Mouse (Mus musculus) mature B cell (primary cell): ENCODE measurements around the gene Mgat3.

ENCODE experiments used
- in situ Hi-C: fragments of 300-500 bp; cut with MboI; formaldehyde crosslinking; loops from 2 replicates; pipeline ENCODE4 v1.14.3; 2019

The Mgat3 gene

DNA sequence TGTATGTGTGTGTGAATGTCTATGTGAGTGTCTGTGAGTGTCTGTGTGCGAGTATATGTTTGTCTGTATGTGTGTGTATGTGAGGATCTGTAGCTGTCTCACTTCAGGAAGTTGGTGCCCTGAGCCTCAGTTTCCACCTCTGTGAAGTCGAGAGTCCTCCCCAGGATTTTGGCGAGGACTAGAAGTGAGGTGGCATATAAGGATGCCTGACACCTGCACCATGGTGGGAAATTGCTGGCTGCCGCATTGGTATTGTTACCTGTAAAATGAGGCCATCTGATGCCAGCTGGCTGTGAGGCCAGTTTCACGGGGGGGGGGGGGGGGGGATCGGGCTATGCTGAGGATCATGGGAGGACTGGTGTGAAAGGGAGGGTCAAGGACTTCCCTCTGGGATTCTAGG is 2.2 kb downstream of the Mgat3 start:
- in situ Hi-C loops: no loop called here

DNA sequence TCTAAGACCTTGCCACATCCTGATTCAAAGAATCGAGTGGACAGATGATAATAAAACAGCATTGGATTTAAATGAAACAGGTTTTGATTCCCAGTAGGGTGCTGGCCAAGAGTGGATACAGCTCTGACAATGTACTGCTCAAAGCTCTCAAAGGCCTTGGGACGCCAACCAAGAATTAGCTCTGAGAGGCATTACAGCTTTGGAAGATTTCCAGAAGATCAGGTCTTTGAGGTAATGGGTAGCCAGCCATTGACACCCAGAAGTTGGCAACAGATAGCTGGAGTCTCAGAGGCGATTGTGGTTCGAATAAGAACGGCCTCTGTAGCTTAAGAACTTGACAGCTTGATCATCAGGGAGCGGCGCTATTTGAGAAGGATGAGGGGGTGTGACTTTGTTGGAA is 8.0 kb downstream of the Mgat3 start:
- in situ Hi-C loops: no loop called here

DNA sequence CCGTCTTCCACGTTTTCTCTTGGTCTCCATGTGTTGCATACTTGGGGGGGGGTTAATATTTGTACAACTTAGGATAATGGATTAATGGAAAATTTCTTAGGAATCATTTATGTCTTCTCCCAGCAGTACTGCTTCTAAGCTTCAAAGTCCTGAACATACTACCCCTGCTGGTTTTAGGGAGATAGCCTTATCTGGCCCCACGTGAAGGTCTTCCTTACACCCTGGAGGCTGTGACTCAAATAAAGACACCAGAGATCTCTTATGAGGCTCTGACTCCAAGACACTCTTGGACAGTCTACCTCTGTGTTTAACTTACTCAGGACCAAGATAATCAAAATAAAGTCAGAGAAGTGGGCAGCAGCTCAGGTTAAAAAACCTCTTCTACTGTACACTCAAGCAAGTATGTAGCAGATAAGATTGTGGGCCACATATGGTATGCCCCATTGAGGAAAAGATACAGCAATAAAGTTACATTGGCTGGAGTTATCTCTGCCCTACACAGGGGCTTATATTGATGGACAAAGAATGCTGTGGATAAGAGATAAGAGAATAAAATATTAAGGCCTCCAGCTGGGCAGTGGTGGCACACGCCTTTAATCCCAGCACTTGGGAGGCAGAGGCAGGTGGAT is 8.7 kb downstream of the Mgat3 start:
- in situ Hi-C loops: no loop called here

DNA sequence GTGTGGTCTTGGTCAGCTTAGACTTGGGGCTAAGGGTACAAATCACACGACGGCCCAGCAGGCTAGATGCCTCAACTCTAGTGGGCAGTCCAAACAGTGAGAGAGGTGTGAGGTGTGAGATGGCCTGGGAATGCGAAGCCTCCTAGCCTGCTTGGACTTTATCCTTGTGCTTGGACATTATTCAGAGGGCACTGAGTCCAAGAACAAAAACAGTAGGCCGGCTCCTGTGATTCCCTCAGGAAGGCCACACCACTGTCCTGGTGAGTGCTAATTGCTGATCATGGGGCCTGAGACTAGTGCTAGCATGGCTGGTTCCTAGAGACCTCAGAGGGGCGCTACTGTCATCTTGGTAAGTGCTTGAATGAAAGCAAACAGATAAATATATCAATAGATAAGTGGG is 15.4 kb downstream of the Mgat3 start:
- in situ Hi-C loops: no loop called here

DNA sequence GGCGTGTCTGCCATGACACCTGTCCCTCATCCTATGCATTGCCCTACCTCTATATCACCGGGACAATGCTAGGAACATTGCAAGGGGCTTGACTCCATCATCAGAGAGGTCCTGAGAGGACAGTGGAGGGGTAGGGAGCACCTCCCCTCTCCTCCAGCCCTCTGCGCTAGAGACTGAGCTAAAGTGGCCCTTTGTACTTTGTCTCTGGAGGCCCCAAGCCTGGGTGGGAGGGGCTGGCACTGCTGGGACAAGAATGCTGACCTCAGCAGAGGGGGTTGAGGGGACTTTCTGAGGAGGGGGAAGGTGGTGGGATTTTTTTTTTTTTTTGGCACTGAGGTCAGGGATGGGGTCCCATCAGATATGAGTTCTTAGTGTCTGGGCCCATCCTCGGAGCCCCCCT is 16.6 kb downstream of the Mgat3 start:
- in situ Hi-C loops: no loop called here

DNA sequence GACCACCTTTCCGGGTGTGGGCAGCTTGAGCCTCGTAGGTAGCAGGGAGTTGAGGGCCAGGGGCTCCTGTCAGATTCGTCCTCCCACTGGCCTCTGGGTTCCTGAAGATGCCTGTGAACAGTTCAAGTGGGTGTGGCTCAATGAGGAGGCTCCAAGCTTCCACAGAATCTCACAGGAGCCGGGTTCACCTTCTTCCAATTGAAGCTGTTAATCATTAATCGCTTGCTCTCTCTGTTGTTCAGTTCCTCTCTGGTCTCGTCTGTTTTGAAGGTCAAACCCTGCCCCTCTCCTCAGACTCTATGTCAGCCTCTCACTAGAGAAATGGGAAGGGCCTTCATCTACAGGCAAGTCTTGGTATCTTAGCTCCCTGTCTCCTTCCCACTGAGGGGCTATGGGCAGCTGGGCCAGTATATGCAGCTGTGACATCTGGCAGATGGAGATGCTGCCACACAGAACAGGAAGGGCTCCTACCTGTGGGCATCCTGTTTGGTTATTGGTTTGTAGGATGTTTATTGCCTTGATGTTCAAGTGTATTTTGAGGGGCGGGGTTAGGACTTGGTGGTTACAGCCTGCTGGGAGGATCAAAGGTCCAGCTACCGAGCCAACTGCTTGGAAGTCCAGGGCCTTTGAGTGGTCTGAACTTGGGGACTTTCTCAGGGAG is 18.2 kb downstream of the Mgat3 start:
- in situ Hi-C loops: no loop called here

DNA sequence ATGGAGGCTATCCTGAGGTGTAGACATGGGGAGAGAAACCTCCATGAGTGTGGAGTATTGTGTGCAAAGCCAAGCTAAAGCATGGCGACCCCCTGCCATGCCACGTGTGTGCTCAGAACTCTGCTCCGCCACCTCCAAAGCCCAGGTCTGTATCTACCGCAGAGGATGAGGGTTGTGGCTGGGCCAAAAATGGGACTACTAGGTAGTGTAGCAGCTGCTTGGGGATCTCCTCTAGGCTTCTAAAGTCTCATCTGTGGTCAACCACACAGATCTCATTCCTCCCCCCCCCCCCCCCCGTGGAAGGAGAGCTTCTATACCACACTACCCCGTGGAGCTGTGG is 18.7 kb downstream of the Mgat3 start:
- in situ Hi-C loops: no loop called here

DNA sequence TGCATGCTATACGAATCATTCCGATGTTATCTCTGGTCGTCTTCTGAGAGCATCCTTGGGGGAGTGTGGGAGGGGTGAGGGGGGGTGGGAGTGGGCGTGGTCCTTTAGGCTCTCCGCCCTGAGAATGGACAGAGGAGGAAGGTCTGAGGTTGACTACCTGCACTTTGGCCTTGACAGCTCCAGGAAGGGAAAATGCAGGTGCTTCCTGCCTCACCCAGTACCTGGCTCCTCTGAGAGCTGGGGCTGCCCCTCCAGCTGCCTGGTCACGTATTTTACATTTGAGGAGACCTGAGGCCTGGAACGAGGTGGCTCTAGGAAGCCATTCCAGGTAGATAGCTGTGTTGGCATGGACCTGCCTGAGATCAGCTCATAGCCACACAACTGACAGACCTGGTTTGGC is 19.3 kb downstream of the Mgat3 start:
- in situ Hi-C loops: no loop called here

DNA sequence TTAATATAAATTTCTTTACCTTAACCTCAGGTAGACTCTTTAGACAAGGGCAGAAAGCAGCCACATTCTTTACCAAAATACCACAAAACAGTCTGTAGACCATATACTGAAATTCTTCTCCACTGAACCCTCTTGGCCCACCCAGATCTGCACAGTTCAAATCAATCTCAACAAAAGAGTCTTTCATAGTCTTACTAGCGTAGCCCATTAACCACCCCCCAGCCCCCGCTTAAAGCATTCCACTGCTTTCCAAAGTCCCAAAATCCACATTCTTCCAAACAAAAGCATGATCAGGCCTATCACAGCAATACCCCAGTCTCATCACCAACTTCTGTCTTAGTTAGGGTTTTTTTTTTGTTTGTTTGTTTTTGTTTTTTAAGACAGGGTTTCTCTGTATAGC is 26.0 kb downstream of the Mgat3 start:
- in situ Hi-C loops: no loop called here

DNA sequence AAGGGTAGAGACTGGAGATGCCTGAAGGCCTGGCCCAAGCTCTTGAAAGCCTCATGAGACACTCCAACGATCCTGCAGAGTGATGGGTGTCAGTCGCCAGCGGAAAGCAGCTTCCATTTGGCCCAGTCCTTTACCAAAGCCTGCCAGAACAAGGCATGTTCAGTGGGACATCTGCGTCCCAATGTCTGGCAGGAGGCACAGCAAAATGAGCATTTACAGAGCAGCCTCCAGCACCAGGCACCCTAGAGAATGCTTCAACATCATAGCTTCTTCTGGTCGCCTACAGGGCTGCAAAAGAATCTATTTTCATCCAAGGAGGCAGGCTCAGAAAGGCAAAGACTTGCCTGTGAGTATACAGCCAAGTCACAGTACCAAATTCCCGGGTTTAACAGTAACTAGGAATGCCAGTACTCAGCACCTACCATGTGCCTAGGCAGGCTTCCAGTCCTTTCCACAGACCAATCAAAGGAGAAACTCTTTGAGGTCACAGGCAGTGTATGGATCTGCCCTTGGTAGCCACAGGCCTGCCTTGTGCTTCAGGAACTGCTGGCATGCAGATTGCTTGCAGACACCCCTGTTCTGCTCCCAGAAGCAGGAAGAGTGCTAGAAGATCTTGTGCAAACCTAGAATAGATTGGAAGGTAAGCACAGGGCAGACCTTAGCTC is 28.7 kb downstream of the Mgat3 start:
- in situ Hi-C loops: no loop called here

DNA sequence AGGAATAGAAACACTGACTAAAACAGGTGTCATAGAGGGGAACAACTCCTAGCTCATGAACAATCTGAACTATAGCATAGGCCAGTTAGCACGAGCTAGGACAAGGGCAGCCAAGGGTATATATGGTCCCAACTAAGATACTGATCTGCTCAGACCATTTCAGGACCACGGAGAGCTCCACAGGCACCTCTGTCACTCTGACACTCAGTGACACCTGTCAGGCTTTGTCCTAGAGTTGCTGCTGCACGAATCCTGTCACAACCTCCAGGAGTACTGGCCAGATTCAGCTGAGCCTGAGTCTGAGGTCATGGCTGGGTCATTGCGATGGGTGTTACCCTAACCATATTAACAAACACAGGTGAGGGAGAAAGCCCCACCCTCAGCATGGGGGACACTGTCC is 29.9 kb downstream of the Mgat3 start:
- in situ Hi-C loops: no loop called here

DNA sequence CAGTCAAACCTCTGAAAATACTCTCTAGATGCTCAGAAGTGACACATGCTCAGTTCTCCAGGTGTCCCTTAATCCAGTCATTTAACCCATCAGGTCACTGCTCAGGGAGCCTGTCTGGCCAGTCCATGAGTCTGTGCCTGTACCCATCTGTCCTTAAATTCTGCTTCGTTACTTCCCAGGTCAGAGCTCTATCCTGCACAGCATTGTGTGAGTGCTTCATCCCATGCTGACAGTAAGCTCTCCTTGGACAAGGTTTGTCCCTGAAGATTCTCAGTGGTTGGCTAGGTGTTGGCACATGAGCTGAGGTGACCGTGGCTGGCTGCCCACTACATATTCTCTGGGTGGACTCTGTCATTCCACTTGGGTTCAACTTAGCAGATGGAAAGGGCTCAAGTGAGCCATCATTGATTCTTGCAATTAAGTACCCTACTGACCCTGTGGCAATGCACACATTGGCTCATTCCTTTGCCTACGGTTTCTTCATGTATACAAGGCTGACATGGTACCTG is 32.6 kb downstream of the Mgat3 start:
- in situ Hi-C loops: no loop called here

DNA sequence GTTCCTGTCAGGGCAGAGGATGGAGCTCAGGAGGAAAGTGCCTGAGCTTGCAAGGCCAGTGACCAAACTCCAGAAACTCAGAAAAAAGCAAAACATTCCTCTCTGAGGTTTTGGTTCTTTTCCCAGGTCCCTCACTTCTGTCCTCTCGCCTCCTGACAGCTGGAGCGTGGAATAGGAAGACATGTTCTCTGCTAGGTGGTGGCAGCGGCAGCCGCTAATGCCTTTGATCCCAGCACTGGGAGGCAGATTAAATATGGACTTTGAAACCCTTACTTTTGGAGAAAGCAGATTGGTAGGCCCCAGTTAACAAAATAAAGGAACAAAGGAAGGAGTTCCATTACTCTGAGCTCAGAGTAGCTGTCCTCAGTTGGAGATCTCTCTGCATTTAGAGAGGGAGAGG is 34.9 kb downstream of the Mgat3 start:
- in situ Hi-C loops: no loop called here

DNA sequence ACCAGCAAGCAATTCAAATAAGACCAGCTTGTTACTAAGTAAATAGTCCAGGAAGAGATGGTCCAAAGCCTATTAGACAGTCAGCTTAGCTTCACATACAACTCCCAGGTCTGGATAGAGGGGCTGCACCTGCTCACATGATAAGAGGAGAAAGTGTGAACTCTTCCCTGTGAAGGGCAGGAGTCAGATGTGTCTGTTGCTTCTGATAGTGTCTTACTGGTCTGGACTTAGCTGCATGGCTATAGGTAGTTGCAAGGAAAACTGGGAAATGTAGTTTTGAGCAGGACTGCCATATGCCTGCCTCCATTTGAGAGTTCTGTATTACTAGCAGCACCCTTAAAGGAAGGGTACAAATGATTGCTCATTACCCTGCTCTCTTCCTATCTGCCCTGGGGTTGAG is 40.2 kb downstream of the Mgat3 start:
- in situ Hi-C loops: no loop called here

DNA sequence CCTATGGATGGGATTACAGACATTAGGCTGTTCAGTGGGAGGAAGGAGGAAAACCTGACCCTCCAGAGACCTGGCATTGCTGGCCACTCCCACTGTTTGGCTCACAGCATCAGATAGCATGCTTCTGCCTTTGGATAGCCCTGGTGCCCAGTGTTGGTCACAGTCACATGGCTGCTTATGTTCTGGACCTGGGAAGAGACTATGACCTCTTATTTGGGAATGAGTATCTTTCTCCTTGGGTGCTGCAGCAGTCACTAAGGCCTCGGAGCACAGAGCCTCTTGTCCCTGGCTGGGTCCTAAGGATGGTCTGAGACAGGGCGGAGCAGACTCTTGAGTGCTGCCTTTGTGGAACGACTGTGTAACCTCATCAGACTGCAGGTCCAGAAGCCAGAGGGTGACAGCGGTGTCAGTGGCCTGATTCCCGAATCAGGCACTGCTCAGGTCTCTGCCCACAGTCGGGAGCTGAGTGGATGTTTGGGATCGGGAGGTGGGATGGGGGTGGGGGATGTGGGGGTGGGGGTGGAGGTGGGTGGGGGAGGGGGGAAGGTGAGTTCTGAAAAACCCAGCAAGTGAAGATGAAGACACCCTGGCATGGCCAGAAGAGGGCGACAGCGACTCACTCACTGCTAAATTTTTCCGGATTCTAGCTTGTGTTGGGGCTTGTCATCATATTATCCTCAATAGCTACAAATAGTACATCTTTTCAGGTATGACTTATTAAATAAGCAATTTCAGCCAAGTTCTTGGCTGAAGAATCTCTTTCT is 42.4 kb downstream of the Mgat3 start:
- in situ Hi-C loops: no loop called here

DNA sequence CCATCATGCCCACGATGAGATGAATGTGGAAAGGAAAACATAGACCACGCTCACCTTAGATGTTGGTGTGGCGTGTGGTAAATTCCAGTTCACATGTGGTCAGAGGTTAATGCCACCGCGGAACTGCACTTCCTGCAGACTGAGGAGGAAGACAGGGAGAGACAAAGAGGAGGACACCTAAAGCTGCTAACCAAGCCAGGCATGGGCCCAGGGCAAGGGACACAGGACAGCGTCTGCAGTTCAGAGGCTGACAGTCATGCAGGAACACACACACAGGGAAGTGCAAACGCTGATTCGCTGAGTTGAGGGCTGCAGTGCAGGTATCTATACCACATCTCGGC is 42.9 kb downstream of the Mgat3 start:
- in situ Hi-C loops: no loop called here

DNA sequence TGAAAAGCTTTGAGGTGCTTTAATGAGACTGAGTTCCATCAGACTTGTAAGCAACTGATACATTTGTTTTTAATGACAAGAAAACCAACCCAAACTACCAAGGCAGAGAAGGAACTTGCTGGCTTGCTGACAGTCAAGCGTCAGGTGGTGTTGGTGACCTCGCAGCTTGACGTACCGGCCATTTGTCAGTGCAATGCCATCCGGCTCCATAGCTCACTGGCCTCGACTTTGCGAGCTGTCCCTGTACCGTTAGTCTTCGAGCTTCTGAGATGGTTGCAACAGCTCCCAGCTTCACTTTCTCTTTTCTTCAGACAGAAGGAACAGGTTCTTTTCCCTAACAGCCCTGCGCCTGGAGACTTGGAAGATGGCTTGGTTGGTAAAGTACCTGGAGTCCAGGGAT is 44.0 kb downstream of the Mgat3 start:
- in situ Hi-C loops: no loop called here

DNA sequence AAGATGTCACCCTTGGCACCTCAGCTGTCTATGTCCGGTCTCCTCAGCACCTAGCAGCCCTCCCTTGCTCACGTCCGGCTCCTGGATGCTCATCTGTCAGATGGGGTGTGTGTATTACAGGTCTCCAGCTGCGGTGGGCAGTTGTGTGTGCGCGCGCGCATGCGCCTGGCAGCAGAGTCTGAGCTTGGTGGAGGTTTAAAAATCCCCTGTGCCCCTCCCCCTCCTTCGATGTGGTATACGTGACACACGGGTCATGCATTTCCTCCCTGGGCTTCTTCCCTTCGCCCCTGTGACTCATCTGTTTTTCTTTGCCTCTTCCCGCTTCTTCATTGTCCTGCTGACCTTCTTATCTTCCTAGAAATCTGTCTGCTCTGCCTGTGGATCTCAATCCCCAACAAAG is 45.7 kb downstream of the Mgat3 start:
- in situ Hi-C loops: no loop called here

DNA sequence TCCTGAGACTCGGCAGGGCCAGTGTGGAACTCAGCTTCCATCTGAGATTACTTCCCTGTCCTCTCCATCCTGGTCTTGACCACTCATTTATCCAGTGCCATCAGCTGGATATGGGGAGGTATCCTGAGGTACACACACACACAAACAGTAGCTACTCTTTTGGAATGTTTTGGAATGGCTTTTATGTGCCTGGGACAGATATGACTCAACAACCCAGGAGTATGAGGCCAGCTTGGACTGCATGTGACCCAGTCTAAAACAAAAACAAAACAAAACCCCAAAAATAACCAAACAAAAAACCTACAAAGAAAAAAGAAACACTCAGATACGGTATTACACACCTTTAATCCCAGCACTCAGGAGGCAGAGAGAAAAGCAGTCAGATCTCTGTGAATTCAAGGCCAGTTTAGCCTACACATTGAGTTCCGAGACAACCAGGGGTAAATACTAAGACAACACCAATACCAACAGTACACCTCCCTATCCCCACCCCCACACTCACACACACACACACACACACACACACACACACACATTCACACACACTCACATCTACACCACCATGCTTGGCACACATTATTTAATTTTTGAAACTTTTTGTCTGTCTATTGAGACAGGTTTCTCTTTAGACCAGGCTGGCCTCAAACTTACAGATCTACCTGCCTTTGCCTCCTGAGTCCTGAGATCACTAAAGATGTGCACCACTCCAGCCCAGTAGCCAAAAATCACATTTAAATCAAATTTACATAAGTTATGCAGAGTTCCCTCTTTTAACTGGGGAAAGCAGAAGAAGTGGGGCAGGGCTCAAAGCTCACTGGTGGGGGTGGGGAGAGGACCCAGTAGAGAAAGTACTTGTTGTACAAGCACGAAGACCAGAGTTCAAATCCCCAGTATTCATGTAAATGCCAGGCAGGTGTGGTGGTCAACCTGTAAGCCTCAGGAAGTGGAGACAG is 46.5 kb downstream of the Mgat3 start:
- in situ Hi-C loops: no loop called here

DNA sequence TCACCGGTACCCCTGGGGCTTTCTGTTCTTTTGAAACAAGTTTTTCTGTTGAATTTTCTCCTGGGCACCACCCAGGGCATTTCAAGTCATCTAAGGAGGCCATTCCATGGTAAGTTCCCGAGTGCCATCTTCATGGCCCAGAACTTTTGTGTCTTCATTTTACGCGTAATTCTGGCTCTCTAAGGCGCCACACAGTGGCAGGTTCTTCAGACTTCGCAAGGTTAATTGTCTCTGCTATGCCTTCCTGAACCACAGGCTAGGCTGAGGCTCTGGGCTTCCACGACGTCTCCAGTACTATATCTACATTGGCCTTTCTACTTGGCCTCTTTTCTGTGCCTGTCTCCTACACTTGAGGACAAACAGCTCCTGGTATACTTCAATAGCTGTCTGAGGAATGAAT is 47.5 kb downstream of the Mgat3 start:
- in situ Hi-C loops: no loop called here

DNA sequence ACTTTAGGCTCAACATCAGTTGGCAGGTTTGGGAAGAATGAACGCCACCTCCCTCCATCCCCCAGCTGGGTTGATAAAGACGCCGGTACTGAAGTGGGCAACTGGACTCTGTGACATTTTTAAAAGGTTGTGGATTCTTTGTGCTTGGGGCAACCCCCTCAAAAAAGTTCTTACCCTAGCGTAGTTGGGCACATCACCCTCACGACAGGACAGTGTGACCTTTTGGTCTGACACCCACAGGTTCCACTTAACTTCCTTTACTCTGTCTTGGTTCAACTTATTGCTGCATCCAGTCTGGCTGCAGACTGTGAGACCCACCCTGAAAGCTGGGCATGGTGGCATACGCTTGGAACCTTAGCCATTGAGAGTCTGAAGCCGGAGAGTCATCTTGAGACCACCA is 50.2 kb downstream of the Mgat3 start:
- in situ Hi-C loops: no loop called here

DNA sequence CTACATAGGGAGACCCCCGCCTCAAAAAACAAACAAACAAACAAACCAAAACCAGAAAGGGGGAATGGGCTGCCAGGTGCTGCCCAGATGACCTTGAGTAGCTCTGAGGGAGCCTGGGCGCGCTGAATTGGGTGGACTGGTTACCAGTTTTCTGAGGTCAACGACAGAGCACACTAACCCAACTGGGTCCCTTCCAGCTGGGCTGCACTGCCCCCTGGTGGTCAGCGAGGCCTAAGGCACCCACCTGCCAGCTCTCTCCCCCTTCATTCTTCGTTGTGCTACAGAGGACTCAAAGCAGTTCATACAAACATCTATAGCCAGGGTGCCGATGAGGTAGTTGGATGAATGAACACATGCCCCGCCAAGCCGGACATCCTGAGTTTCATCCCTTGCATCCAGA is 51.7 kb downstream of the Mgat3 start:
- in situ Hi-C loops: no loop called here
